Mouse (Mus musculus): Measurements from ENCODE around the gene Slc37a3. TPM values are rescaled to one million over a fixed set of nuclear protein-coding genes. Genes with fewer than 3 reads are reported as not detected.
A peak's percentile ranks its signal among the peaks of the same experiment; 100 is the strongest.

The Slc37a3 gene
- polyA plus RNA-seq, 1 experiment from 2014 or later, result 36.6 TPM

DNA sequence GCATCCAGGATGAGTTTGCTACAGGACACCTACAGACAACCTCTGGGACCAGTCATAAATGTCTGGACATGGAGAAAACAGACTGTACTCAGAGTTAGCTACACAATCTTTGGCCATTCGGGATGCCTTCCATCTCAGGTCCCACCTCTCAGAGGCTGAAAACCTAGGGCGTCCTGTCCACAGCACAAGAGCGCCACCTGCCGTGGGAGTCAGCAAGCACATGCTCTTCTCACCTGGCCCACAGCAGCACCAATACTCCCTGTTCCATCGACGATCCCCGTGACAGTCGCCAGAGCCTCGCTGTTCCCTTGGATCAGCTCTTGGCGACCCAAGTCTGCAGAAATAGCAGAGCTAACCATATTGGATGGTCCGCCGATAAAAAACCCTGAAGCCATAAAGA is 33.5 kb downstream of the Slc37a3 start:
- Histone ChIP-seq H3K27ac (ENCODE audit: low read depth) (no peak overlapping the region), H3K36me3 (ENCODE audit: insufficient read depth) (peaks cover 54% of the 10 kb centered on the region), H3K9ac (no peak overlapping the region), H3K4me2 (no peak overlapping the region), H3K4me3 (ENCODE audit: low read depth, low read length) (no peak overlapping the region), H3K9me3 (ENCODE audit: low read depth, low read length) (no peaks in the 10 kb centered on the region), H3K4me1 (ENCODE audit: insufficient read depth) (no peaks in the 10 kb centered on the region), H3K27me3 (ENCODE audit: insufficient read depth, low read length) (no peaks in the 10 kb centered on the region)
- DNase-seq (peak; percentile 90), ATAC-seq (ENCODE audit: insufficient read depth) (peak; percentile 49)
- peak; percentile 97 for TF ChIP-seq CTCF (IDR thresholded peaks at IDR 0.05; ENCODE audit: low read depth)
- 17% methylated on average over 12 of the region's 12 CpGs for WGBS

DNA sequence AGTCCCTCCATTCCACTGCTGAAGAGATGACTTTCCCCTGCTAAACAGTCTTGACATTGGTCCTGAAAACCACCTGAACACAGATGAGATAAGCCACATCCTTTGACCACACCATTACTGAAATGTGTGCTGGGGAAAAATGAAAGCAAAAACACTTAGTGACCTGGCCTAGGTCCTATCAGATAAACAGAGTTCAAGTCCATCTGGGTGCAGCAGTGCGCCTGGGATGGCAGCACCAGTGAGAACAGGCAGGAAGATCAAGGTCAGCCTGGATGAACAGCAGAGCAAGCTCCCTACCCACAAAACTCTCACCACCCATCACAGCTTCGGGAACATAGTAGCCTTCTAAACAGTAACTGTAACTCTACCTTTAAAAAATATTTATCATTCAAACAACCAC is 35.7 kb downstream of the Slc37a3 start:
- no peaks in the 10 kb centered on the region for H3K27me3 ChIP-seq (ENCODE audit: insufficient read depth, low read length)
- DNase-seq (no peak), ATAC-seq (ENCODE audit: insufficient read depth) (no peak)
- no peak for TF ChIP-seq CTCF (IDR thresholded peaks at IDR 0.05; ENCODE audit: low read depth)
- H3K4me3 ChIP-seq (ENCODE audit: low read depth, low read length), result no peak overlapping the region
- H3K9me3 ChIP-seq (ENCODE audit: low read depth, low read length), result no peaks in the 10 kb centered on the region
- WGBS, result 62% methylated on average over 2 of the region's 2 CpGs
- no peak overlapping the region for H3K27ac ChIP-seq (ENCODE audit: low read depth)
- no peaks in the 10 kb centered on the region for H3K4me1 ChIP-seq (ENCODE audit: insufficient read depth)
- H3K4me2 ChIP-seq, result no peak overlapping the region
- H3K9ac ChIP-seq, result no peak overlapping the region
- H3K36me3 ChIP-seq (ENCODE audit: insufficient read depth), result peaks cover 53% of the 10 kb centered on the region

DNA sequence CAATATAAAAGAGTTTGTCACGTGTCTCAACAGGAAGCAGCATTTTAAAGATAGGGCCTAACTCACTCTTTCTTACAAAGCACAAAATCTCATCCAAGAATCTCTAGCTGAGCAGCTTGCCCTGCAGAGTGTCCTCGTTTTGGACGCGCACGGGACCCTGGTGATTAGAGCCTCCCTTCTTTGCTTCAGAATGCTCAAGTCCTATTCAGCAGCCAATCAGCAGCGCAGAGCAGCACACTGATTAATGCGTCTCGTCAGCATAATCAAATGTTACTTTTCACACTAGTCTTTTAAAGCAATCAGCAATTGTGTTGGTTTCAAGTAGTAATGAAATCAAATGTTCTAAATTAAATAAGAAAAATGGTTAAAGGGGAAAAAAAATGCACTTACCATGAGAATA is 39.1 kb downstream of the Slc37a3 start:
- ATAC-seq (ENCODE audit: insufficient read depth) (no peak), DNase-seq (no peak)
- no peak overlapping the region for H3K4me2 ChIP-seq
- WGBS, result 89% methylated on average over 8 of the region's 8 CpGs
- no peaks in the 10 kb centered on the region for H3K27me3 ChIP-seq (ENCODE audit: insufficient read depth, low read length)
- H3K4me1 ChIP-seq (ENCODE audit: insufficient read depth), result no peaks in the 10 kb centered on the region
- H3K4me3 ChIP-seq (ENCODE audit: low read depth, low read length), result no peak overlapping the region
- no peak overlapping the region for H3K9ac ChIP-seq
- TF ChIP-seq CTCF (IDR thresholded peaks at IDR 0.05; ENCODE audit: low read depth), result no peak
- peaks cover 55% of the 10 kb centered on the region for H3K36me3 ChIP-seq (ENCODE audit: insufficient read depth)
- H3K27ac ChIP-seq (ENCODE audit: low read depth), result no peak overlapping the region
- no peaks in the 10 kb centered on the region for H3K9me3 ChIP-seq (ENCODE audit: low read depth, low read length)

DNA sequence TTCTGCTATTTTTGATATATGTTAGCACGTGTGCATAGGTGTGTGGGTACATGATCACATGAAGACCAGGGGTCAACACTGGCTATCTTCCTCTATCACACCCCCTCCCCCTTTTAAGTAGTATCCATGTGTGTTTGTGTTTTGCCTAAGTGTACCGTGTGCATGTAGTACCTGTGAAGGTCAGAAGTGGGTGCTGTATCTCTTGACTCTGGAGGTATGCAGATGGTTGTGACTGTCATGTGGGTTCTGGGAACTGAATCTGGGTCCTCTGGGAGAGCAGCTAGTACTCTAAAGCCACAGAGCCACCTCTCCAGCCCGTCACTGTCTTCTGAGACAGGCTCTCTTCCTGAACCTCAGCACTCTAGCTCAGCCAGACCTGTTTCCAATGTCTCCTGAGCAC is 42.6 kb downstream of the Slc37a3 start:
- WGBS, result 84% methylated on average over 3 of the region's 3 CpGs
- DNase-seq (no peak), ATAC-seq (ENCODE audit: insufficient read depth) (no peak)
- Histone ChIP-seq H3K36me3 (ENCODE audit: insufficient read depth) (peaks cover 35% of the 10 kb centered on the region), H3K4me2 (no peak overlapping the region), H3K27me3 (ENCODE audit: insufficient read depth, low read length) (no peaks in the 10 kb centered on the region), H3K9ac (no peak overlapping the region), H3K27ac (ENCODE audit: low read depth) (no peak overlapping the region), H3K4me3 (ENCODE audit: low read depth, low read length) (no peak overlapping the region), H3K9me3 (ENCODE audit: low read depth, low read length) (no peaks in the 10 kb centered on the region), H3K4me1 (ENCODE audit: insufficient read depth) (no peaks in the 10 kb centered on the region)
- TF ChIP-seq CTCF (IDR thresholded peaks at IDR 0.05; ENCODE audit: low read depth), result no peak; the same call in 1 of the 2 replicates

DNA sequence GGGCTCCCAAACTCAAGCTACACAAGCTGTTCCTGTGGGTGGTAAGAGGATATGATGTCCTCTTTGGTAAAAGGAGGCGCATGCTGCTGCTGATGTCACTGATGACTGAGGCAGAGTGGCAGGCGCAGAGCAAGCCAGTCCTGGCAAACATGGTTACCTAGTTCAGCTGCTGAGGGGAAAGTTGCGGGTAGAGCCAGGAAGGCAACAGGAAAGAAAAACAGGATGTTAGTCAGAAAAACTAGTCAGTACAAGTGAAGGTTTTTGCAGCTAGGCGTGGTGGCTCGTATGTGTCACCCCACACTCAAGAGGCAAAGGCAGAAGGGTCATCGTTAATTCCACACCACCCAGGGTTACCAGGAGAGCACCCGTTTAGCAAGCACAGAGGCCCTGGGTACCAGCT is 43.3 kb downstream of the Slc37a3 start:
- H3K4me3 ChIP-seq (ENCODE audit: low read depth, low read length), result no peak overlapping the region
- H3K27ac ChIP-seq (ENCODE audit: low read depth), result no peak overlapping the region
- H3K4me1 ChIP-seq (ENCODE audit: insufficient read depth), result no peaks in the 10 kb centered on the region
- no peak for TF ChIP-seq CTCF (IDR thresholded peaks at IDR 0.05; ENCODE audit: low read depth)
- no peak overlapping the region for H3K4me2 ChIP-seq
- no peak for DNase-seq
- H3K36me3 ChIP-seq (ENCODE audit: insufficient read depth), result peaks cover 35% of the 10 kb centered on the region
- 78% methylated on average over 7 of the region's 7 CpGs for WGBS
- ATAC-seq (ENCODE audit: insufficient read depth), result no peak
- H3K9me3 ChIP-seq (ENCODE audit: low read depth, low read length), result no peaks in the 10 kb centered on the region
- no peaks in the 10 kb centered on the region for H3K27me3 ChIP-seq (ENCODE audit: insufficient read depth, low read length)
- no peak overlapping the region for H3K9ac ChIP-seq

DNA sequence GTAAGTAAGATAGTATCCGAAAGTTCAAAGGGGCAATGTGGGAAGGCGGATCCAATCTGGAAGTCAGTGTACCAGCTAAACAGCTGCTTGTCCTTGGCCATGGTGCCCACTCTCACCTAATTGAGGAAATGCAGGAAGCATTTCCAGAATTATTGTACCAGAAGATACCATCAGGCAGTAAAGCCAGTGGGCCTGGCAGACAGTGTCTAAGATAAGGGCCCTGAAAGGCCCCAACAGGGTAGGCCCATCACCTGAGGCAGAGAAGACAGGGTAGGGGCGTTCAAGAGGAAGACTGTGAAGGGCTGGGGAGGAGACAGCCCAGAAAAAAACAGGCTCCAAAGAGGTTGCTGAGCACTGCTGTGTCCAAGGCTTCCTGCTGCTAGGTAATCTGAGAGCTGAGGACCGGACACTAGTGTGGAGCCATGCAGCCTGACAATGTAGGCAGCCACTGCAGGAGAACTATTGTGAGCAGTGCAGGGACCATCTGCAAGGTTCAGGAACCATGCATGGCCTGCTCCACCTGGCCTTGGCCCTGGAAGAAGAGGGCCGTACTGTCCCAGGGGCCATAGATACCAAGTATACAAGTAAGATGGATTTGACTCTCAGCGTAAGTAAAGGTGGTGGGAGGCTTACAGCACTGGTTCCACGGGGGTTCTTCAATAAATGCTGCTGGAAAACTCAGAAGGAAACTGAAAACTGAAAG is 45.3 kb downstream of the Slc37a3 start:
- H3K27me3 ChIP-seq (ENCODE audit: insufficient read depth, low read length), result no peaks in the 10 kb centered on the region
- no peaks in the 10 kb centered on the region for H3K4me1 ChIP-seq (ENCODE audit: insufficient read depth)
- H3K4me2 ChIP-seq, result no peak overlapping the region
- no peaks in the 10 kb centered on the region for H3K9me3 ChIP-seq (ENCODE audit: low read depth, low read length)
- no peak for ATAC-seq (ENCODE audit: insufficient read depth)
- no peak overlapping the region for H3K4me3 ChIP-seq (ENCODE audit: low read depth, low read length)
- TF ChIP-seq CTCF (IDR thresholded peaks at IDR 0.05; ENCODE audit: low read depth), result no peak
- peaks cover 30% of the 10 kb centered on the region for H3K36me3 ChIP-seq (ENCODE audit: insufficient read depth)
- WGBS, result 89% methylated on average over 7 of the region's 7 CpGs
- H3K27ac ChIP-seq (ENCODE audit: low read depth), result no peak overlapping the region
- DNase-seq, result no peak
- no peak overlapping the region for H3K9ac ChIP-seq

DNA sequence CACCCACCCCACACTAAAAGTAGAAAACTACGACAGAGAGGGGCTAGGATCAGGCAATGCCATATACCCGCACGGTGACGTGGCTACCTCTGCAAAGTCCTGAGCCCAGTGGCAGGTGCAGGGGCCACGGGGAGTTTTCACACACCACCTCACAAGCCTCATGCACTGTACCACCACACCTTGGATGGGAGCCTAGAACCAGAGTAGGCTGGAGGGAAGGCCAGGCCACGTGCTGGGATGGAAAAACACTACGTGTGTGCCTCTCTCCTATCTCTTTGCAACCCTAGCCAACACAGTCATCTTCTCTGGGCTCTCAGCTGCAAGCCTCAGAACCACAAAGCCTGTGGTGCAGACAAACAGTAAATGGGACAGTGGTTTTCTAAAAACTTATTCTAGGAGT is 46.5 kb downstream of the Slc37a3 start:
- Histone ChIP-seq H3K9me3 (ENCODE audit: low read depth, low read length) (no peaks in the 10 kb centered on the region), H3K9ac (no peak overlapping the region), H3K36me3 (ENCODE audit: insufficient read depth) (peaks cover 21% of the 10 kb centered on the region), H3K27me3 (ENCODE audit: insufficient read depth, low read length) (no peaks in the 10 kb centered on the region), H3K4me1 (ENCODE audit: insufficient read depth) (no peaks in the 10 kb centered on the region), H3K27ac (ENCODE audit: low read depth) (no peak overlapping the region), H3K4me2 (no peak overlapping the region), H3K4me3 (ENCODE audit: low read depth, low read length) (no peak overlapping the region)
- no peak for ATAC-seq (ENCODE audit: insufficient read depth)
- 91% methylated on average over 7 of the region's 7 CpGs for WGBS
- DNase-seq, result no peak
- no peak for TF ChIP-seq CTCF (IDR thresholded peaks at IDR 0.05; ENCODE audit: low read depth)

All from lung, embryonic 14.5 days (tissue).